Comparison of ENCODE assay signal across 26 mouse cellular contexts in genomic region chr4:33740982-33741381, GRCm38 (mm10).
DNase-seq lines count a peak whose midpoint lies in the region; ATAC-seq and TF ChIP-seq lines count a peak whose summit lies in the region.
"Had no signal": no experiment of that assay in that cellular context is flagged by ENCODE, and none has a peak within 500 bp of the region (broad histone marks: within the 10 kb centered on the region; RNA-seq: fewer than 3 reads in every experiment).

No protein-coding gene starts in this region.

- H3K36me3 ChIP-seq in MEL (ENCODE audit: control insufficient read depth in 1 of 2, insufficient read depth in 2 of 2, low read length in 2 of 2) = peaks cover 0 to 27% of the 10 kb centered on the region in 2 experiments; a peak in 2 of 4 replicates
- no peaks in the 10 kb centered on the region for H3K36me3 ChIP-seq in intestine, postnatal 0 days (ENCODE audit: control insufficient read depth, insufficient read depth)
- H3K36me3 ChIP-seq: embryonic facial prominence, embryonic 13.5 days; embryonic facial prominence, embryonic 15.5 days; forebrain, embryonic 10.5 days; forebrain, embryonic 12.5 days had no signal

- 88% methylated on average over 12 of the region's 12 CpGs for WGBS in intestine, postnatal 0 days

- H3K27me3 ChIP-seq in MEL (ENCODE audit: control insufficient read depth in 1 of 2, insufficient read depth in 2 of 2, low read length in 2 of 2) = no peaks in the 10 kb centered on the region
- H3K27me3 ChIP-seq in intestine, postnatal 0 days (replicated peaks; ENCODE audit: control insufficient read depth, insufficient read depth, low read length) = no peaks in the 10 kb centered on the region
- H3K27me3 ChIP-seq: embryonic facial prominence, embryonic 13.5 days; embryonic facial prominence, embryonic 15.5 days; forebrain, embryonic 12.5 days had no signal

- H3K9me3 ChIP-seq in MEL (replicated peaks; ENCODE audit: insufficient read depth, low read length) = no peaks in the 10 kb centered on the region
- H3K9me3 ChIP-seq in intestine, postnatal 0 days (ENCODE audit: control insufficient read depth) = no peaks in the 10 kb centered on the region
- H3K9me3 ChIP-seq: embryonic facial prominence, embryonic 13.5 days; embryonic facial prominence, embryonic 15.5 days; forebrain, embryonic 10.5 days; forebrain, embryonic 12.5 days had no signal

- peaks cover 10 to 34% of the 10 kb centered on the region in 2 experiments for H3K4me1 ChIP-seq in MEL (ENCODE audit: control insufficient read depth in 1 of 2, insufficient read depth in 2 of 2, low read length in 2 of 2)
- H3K4me1 ChIP-seq in intestine, postnatal 0 days (replicated peaks; ENCODE audit: control insufficient read depth, insufficient read depth, low read length) = no peaks in the 10 kb centered on the region
- H3K4me1 ChIP-seq: embryonic facial prominence, embryonic 13.5 days; embryonic facial prominence, embryonic 15.5 days had no signal

- peak; percentile 86 for DNase-seq in heart, adult 11 months
- no peak for DNase-seq in heart, adult 8-10 months (ENCODE audit: low spot score)
- peak; percentile 24 for DNase-seq in right cerebral cortex, adult 18-20 months
- no peak for DNase-seq in right cerebral cortex, postnatal 14 days
- peak; percentile 25 for DNase-seq in MEL (ENCODE audit: low read depth, low spot score)
- peak; percentile 43 for DNase-seq in brain, adult 2 months (ENCODE audit: low read depth, low spot score)
- DNase-seq: adrenal gland, adult 8-10 months; adrenal gland, postnatal 14 days; adrenal gland, postnatal 36 days; cerebellum, adult 11 months; cerebellum, adult 18-20 months; cerebellum, adult 8-10 months; cerebellum, adult 9-11 months; cerebellum, postnatal 14 days; cerebellum, postnatal 36 days; embryo, embryonic 11 days had no signal

- ATAC-seq in intestine, postnatal 0 days = no peak
- ATAC-seq: activated CD4-positive, CD25-positive, alpha-beta regulatory T cell, adult 4 months; forebrain, embryonic 14.5 days; forebrain, embryonic 16.5 days; Patski had no signal

- no peak overlapping the region for H3K27ac ChIP-seq in MEL (ENCODE audit: control insufficient read depth, low read depth, low read length)
- H3K27ac ChIP-seq in intestine, postnatal 0 days (ENCODE audit: low read depth, low read length) = no peak overlapping the region
- H3K27ac ChIP-seq: embryonic facial prominence, embryonic 13.5 days; embryonic facial prominence, embryonic 15.5 days; forebrain, embryonic 10.5 days; forebrain, embryonic 12.5 days had no signal

- TF ChIP-seq RAD21 in MEL (IDR thresholded peaks at IDR 0.05; ENCODE audit: low read depth, low read length) = no peak

- no peak overlapping the region for H3K4me2 ChIP-seq in intestine, postnatal 0 days (replicated peaks; ENCODE audit: low read depth)
- H3K4me2 ChIP-seq: embryonic facial prominence, embryonic 13.5 days; embryonic facial prominence, embryonic 15.5 days; forebrain, embryonic 12.5 days had no signal

- H3K79me2 ChIP-seq in MEL (ENCODE audit: control insufficient read depth, insufficient read depth, low read length, poor library complexity) = no peaks in the 10 kb centered on the region

- TF ChIP-seq POLR2A in MEL (IDR thresholded peaks at IDR 0.05; ENCODE audit: control insufficient read depth in 1 of 2, insufficient read depth in 1 of 2, low read depth in 1 of 2, low read length in 2 of 2, poor library complexity in 1 of 2) = no peak

- TF ChIP-seq EP300 in MEL (IDR thresholded peaks at IDR 0.05; ENCODE audit: low read depth in 1 of 2, low read length in 2 of 2) = no peak

- no peak overlapping the region for H3K4me3 ChIP-seq in MEL (ENCODE audit: control insufficient read depth in 1 of 2, insufficient read depth in 1 of 2, low read depth in 2 of 2, low read length in 2 of 2)
- no peak overlapping the region for H3K4me3 ChIP-seq in intestine, postnatal 0 days (ENCODE audit: low read depth, low read length)
- H3K4me3 ChIP-seq: embryonic facial prominence, embryonic 13.5 days; embryonic facial prominence, embryonic 15.5 days; erythroblast, embryonic 14.5 days; forebrain, embryonic 10.5 days; forebrain, embryonic 12.5 days had no signal

- TF ChIP-seq CTCF in MEL (IDR thresholded peaks at IDR 0.05 in 2 of 3, conservative IDR thresholded peaks at IDR 0.05 in 1 of 3; ENCODE audit: control insufficient read depth in 1 of 3, insufficient read depth in 1 of 3, low read depth in 2 of 3, low read length in 3 of 3, poor library complexity in 1 of 3, severe bottlenecking in 1 of 3) = no peak
- TF ChIP-seq CTCF in intestine, postnatal 0 days (IDR thresholded peaks at IDR 0.05; ENCODE audit: low read depth) = no peak

- H3K9ac ChIP-seq in MEL (ENCODE audit: control insufficient read depth, low read depth, low read length, poor library complexity, severe bottlenecking) = no peak overlapping the region
- H3K9ac ChIP-seq in intestine, postnatal 0 days (ENCODE audit: low read depth, low read length) = no peak overlapping the region
- H3K9ac ChIP-seq: embryonic facial prominence, embryonic 13.5 days; embryonic facial prominence, embryonic 15.5 days; forebrain, embryonic 12.5 days had no signal

TF ChIP-seq in MEL, 35 proteins besides CTCF, POLR2A, EP300 and RAD21:
- TF ChIP-seq POLR2AphosphoS5 (IDR thresholded peaks at IDR 0.05; ENCODE audit: borderline replicate concordance, low read depth, low read length) = no peak
- TF ChIP-seq TBP (IDR thresholded peaks at IDR 0.05; ENCODE audit: low read depth, low read length) = no peak
- no peak for TF ChIP-seq CHD2 (IDR thresholded peaks at IDR 0.05; ENCODE audit: low read length)
- TF ChIP-seq MAX (IDR thresholded peaks at IDR 0.05; ENCODE audit: low read length) = no peak
- no peak for TF ChIP-seq GABPA (IDR thresholded peaks at IDR 0.05; ENCODE audit: low read depth, low read length)
- TF ChIP-seq BHLHE40 (IDR thresholded peaks at IDR 0.05; ENCODE audit: borderline replicate concordance, low read depth, low read length) = no peak
- TF ChIP-seq HCFC1 (IDR thresholded peaks at IDR 0.05; ENCODE audit: low read depth, low read length) = no peak
- no peak for TF ChIP-seq RCOR1 (IDR thresholded peaks at IDR 0.05; ENCODE audit: low read depth, low read length)
- no peak for TF ChIP-seq MYB (IDR thresholded peaks at IDR 0.05; ENCODE audit: low read depth, low read length)
- no peak for TF ChIP-seq NELFE (IDR thresholded peaks at IDR 0.05; ENCODE audit: low read depth, low read length)
- TF ChIP-seq ZKSCAN1 (IDR thresholded peaks at IDR 0.05; ENCODE audit: low read depth, low read length) = no peak
- TF ChIP-seq POLR2AphosphoS2 (IDR thresholded peaks at IDR 0.05; ENCODE audit: low read length) = no peak
- TF ChIP-seq USF1 (IDR thresholded peaks at IDR 0.05; ENCODE audit: low read depth, low read length) = no peak

Comparison
In these comparisons a context has a peak if more than half of its experiments do, and no peak if none do; other contexts are left out.
1. DNase-seq: peak in heart, adult 11 months (single experiment), right cerebral cortex, adult 18-20 months (single experiment), MEL (single experiment) and brain, adult 2 months (single experiment); none in heart, adult 8-10 months (single experiment) and right cerebral cortex, postnatal 14 days (single experiment).